Mouse (Mus musculus) neural tube, embryonic 14.5 days (tissue): ENCODE measurements at regions not wholly inside any gene's neighbourhood (a gene's known extent, or its start where the extent isn't known, plus 50 kb on each side); places are given as distances from the start of the nearest gene placed in this dataset.

Experiments
- ATAC-seq: fragments of 200-750 bp; cut with Nextera tagmentation; 2 replicates; pipeline ENCODE4 v1.8.0; 2017; ENCODE audit warnings: low read depth, mild to moderate bottlenecking, moderate TSS enrichment, moderate library complexity
- H3K27ac ChIP-seq: fragments of 300-500 bp; sonication (generic); 2 replicates; pipeline ENCODE4 v1.5.1; 2014; ENCODE audit warnings: low read depth, mild to moderate bottlenecking, control low read depth, low read length, moderate library complexity, mixed read lengths
- H3K27me3 ChIP-seq: fragments of 300-500 bp; sonication (generic); 2 replicates; pipeline ENCODE4 v1.6.1; 2014; ENCODE audit warnings: low read length; ENCODE audit not compliant: control insufficient read depth, insufficient read depth
- H3K36me3 ChIP-seq: fragments of 300-500 bp; sonication (generic); 2 replicates; pipeline ENCODE4 v1.6.1; 2014; ENCODE audit warnings: low read length, mixed read lengths; ENCODE audit not compliant: control insufficient read depth, insufficient read depth
- H3K4me1 ChIP-seq: fragments of 300-500 bp; sonication (generic); 2 replicates; pipeline ENCODE4 v1.6.1; 2014; ENCODE audit warnings: low read length; ENCODE audit not compliant: control insufficient read depth, insufficient read depth
- H3K4me2 ChIP-seq: fragments of 300-500 bp; sonication (generic); 2 replicates; pipeline ENCODE4 v1.6.1; 2014; ENCODE audit warnings: mild to moderate bottlenecking, low read depth, low read length, control low read depth
- H3K4me3 ChIP-seq: fragments of 300-500 bp; sonication (generic); 2 replicates; pipeline ENCODE4 v1.5.1; 2014; ENCODE audit warnings: low read depth, low read length, control low read depth, mixed read lengths
- H3K9ac ChIP-seq: fragments of 300-500 bp; sonication (generic); replicated peaks from 2 replicates; pipeline ENCODE4 v1.6.1; 2014; ENCODE audit warnings: low read depth, mild to moderate bottlenecking, control low read depth, low read length, mixed read lengths
- H3K9me3 ChIP-seq: fragments of 300-500 bp; sonication (generic); 2 replicates; pipeline ENCODE4 v1.6.1; 2016; ENCODE audit warnings: low read length; ENCODE audit not compliant: control insufficient read depth
- WGBS: fragments of 180-500 bp; shearing (Covaris S2); extraction: QIAGEN DNeasy Blood & Tissue Kit; methylation state at CpG from one replicate; pipeline ENCODE4 v1.1.7; 2014; 5-methylcytosine and 5-hydroxymethylcytosine counted together

DNA sequence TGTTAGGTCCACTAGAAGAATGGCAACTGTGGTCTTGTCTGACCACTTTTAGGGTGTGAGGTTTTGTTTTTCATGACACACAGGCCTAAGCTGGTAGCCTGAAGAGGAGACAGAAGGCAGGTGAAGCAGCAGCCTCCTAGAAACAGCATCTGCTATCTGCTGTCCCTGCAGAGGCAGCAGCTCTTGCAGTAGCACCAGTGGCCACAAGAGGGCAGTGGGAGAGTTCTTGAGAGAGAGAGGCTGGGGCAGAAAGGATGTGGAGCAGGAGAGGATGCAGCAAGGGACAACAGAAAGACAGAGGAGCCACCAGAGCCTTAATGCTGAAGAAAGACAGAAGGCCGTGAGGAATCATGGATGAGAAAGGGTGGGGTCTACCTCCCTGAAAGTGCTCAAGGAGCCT lies 88.1 kb upstream of the Usp51 start:
- Histone ChIP-seq H3K27ac (no peak overlapping the region), H3K36me3 (no peaks in the 10 kb centered on the region), H3K4me2 (no peak overlapping the region), H3K9me3 (no peaks in the 10 kb centered on the region), H3K4me1 (no peaks in the 10 kb centered on the region), H3K4me3 (no peak overlapping the region), H3K27me3 (no peaks in the 10 kb centered on the region), H3K9ac (no peak overlapping the region)
- 33% methylated on average over 1 of the region's 1 CpGs for WGBS
- peak; percentile 74; the same call in 1 of the 2 replicates for ATAC-seq

DNA sequence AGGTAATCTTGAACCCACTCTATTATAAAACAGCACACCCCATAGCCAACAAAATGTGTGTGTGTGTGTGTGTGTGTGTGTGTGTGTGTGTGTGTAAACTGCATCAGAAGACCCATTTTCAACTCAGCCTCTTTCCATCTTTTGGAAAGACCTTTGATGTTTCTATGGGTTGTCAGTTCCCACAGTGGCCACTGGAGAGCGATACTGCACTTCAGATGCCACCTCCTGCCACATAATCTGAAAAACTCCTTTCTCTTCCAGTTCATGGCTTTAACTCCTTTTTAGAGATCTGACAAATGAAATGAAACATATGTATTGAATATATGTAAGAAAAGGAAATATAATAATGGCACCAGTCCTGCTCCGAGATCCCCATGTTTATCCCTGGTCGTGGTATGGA lies 79.3 kb upstream of the Usp51 start:
- no peaks in the 10 kb centered on the region for H3K36me3 ChIP-seq
- no peak overlapping the region for H3K27ac ChIP-seq
- no peak overlapping the region for H3K9ac ChIP-seq
- H3K4me1 ChIP-seq: no peaks in the 10 kb centered on the region
- H3K9me3 ChIP-seq: no peaks in the 10 kb centered on the region
- no peak overlapping the region for H3K4me3 ChIP-seq
- H3K4me2 ChIP-seq: no peak overlapping the region
- WGBS: 52% methylated on average over 3 of the region's 3 CpGs
- no peak for ATAC-seq
- H3K27me3 ChIP-seq: no peaks in the 10 kb centered on the region

DNA sequence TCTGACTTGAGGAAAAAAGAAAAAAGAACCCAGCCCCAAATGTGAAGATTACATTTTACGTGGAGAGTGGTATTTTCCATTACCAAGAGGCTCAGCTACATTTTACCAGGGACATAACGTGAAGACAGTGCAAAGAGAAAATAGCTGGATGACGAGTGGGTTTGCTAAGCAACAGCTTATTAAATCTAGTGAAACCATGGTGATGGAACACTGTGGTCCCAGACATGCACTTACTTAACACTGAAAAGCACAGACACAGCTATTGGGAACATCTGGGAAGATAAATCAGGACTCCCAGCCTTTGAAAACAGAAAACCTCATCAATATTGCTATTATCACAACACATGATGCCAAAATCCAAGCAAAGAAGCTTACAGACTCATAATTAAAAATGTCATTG lies 60.1 kb upstream of the Usp51 start:
- H3K4me3 ChIP-seq: no peak overlapping the region
- H3K4me2 ChIP-seq: no peak overlapping the region
- H3K9me3 ChIP-seq: no peaks in the 10 kb centered on the region
- ATAC-seq: peak; percentile 79; the same call in 1 of the 2 replicates
- no peaks in the 10 kb centered on the region for H3K27me3 ChIP-seq
- no peaks in the 10 kb centered on the region for H3K36me3 ChIP-seq
- no peaks in the 10 kb centered on the region for H3K4me1 ChIP-seq
- H3K27ac ChIP-seq: no peak overlapping the region
- H3K9ac ChIP-seq: no peak overlapping the region
- WGBS: 30% methylated on average over 3 of the region's 3 CpGs
